Mouse (Mus musculus): ENCODE results near the gene Snph. TPM values are rescaled to one million over a fixed set of nuclear protein-coding genes. Genes with fewer than 3 reads are reported as not detected.
A peak's percentile ranks its signal among the peaks of the same experiment; 100 is the strongest.
"Not testable (repeated sequence)": the region's sequence is repeated elsewhere in the genome, so short reads cannot be mapped to it uniquely, and the experiment has no call there.

The Snph gene
- total and polyA plus RNA-seq, 2 experiments from 2014 or later, result 24.5 to 90.5 TPM

GRCm38 (mm10) chr2:151628011-151628410 is 4.4 kb downstream of the Snph start:
- Histone ChIP-seq H3K4me1 (ENCODE audit: insufficient read depth, low read length) (peaks cover 8% of the 10 kb centered on the region; the same call in 1 of the 2 replicates), H3K27ac (no peak overlapping the region), H3K9me3 (ENCODE audit: low read length) (no peaks in the 10 kb centered on the region), H3K9ac (replicated peaks; ENCODE audit: low read length) (no peak overlapping the region), H3K27me3 (ENCODE audit: insufficient read depth, low read length) (no peaks in the 10 kb centered on the region), H3K36me3 (ENCODE audit: insufficient read depth, low read length) (no peaks in the 10 kb centered on the region), H3K4me2 (ENCODE audit: low read depth, low read length) (no peak overlapping the region), H3K4me3 (ENCODE audit: low read length) (no peak overlapping the region)
- no peak for ATAC-seq
- 73% methylated on average over 3 of the region's 3 CpGs for WGBS
- TF ChIP-seq CTCF (IDR thresholded peaks at IDR 0.05; ENCODE audit: low read depth), result no peak
- no peak for DNase-seq (ENCODE audit: low spot score)

DNA sequence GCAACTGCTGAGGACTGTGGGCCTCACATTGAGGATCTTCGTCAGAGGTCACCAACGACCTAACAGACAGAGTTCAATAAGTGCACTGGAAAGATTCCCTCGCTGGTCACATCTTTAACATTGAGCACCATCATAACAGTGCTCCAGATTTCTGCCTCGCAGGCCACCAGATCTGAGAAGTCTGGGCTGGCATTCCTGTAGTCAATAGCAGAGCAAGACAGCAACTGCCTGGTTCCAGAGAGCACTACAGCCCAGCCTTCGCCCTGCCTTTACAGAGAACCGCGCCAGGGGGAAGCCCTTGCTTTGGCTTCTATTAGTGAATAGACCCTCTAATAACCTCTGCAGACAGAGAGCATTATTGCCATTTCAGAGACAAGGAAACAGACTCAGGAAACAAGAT is 6.1 kb downstream of the Snph start:
- Histone ChIP-seq H3K9me3 (ENCODE audit: low read length) (no peaks in the 10 kb centered on the region), H3K27ac (no peak overlapping the region), H3K36me3 (ENCODE audit: insufficient read depth, low read length) (0 out of 2 replicates have a peak, but pooled peaks cover 4% of the 10 kb centered on the region), H3K4me3 (ENCODE audit: low read length) (no peak overlapping the region), H3K9ac (replicated peaks; ENCODE audit: low read length) (no peak overlapping the region), H3K4me2 (ENCODE audit: low read depth, low read length) (no peak overlapping the region), H3K4me1 (ENCODE audit: insufficient read depth, low read length) (peaks cover 5% of the 10 kb centered on the region; the same call in 1 of the 2 replicates), H3K27me3 (ENCODE audit: insufficient read depth, low read length) (no peaks in the 10 kb centered on the region)
- DNase-seq (ENCODE audit: low spot score) (no peak), ATAC-seq (no peak)
- 89% methylated on average over 7 of the region's 7 CpGs for WGBS
- no peak for TF ChIP-seq CTCF (IDR thresholded peaks at IDR 0.05; ENCODE audit: low read depth)

- WGBS, result 84% methylated on average over 3 of the region's 3 CpGs
These were observed 8.6 kb downstream of the Snph start for GRCm38 (mm10) chr2:151623776-151624175.

GRCm38 (mm10) chr2:151616551-151617329 is 15.7 kb downstream of the Snph start:
- H3K9me3 ChIP-seq (ENCODE audit: low read length), result no peaks in the 10 kb centered on the region
- H3K27me3 ChIP-seq (ENCODE audit: insufficient read depth, low read length), result no peaks in the 10 kb centered on the region
- no peaks in the 10 kb centered on the region for H3K4me1 ChIP-seq (ENCODE audit: insufficient read depth, low read length)
- no peak for ATAC-seq
- TF ChIP-seq CTCF (IDR thresholded peaks at IDR 0.05; ENCODE audit: low read depth), result no peak
- H3K27ac ChIP-seq, result no peak overlapping the region
- H3K4me2 ChIP-seq (ENCODE audit: low read depth, low read length), result no peak overlapping the region
- WGBS, result 75% methylated on average over 6 of the region's 6 CpGs
- H3K4me3 ChIP-seq (ENCODE audit: low read length), result no peak overlapping the region
- no peaks in the 10 kb centered on the region for H3K36me3 ChIP-seq (ENCODE audit: insufficient read depth, low read length)
- H3K9ac ChIP-seq (replicated peaks; ENCODE audit: low read length), result no peak overlapping the region
- no peak for DNase-seq (ENCODE audit: low spot score)

More at GRCm38 (mm10) chr2:151623776-151624175, 8.6 kb downstream of the Snph start:
- no peak overlapping the region for H3K27ac ChIP-seq
- no peak overlapping the region for H3K9ac ChIP-seq (replicated peaks; ENCODE audit: low read length)
- H3K4me2 ChIP-seq (ENCODE audit: low read depth, low read length), result no peak overlapping the region
- no peaks in the 10 kb centered on the region for H3K4me1 ChIP-seq (ENCODE audit: insufficient read depth, low read length)
- ATAC-seq (0 out of 2 replicates have a peak, but pooled peaks have one; percentile 25), DNase-seq (ENCODE audit: low spot score) (no peak)
- no peak overlapping the region for H3K4me3 ChIP-seq (ENCODE audit: low read length)
- no peaks in the 10 kb centered on the region for H3K27me3 ChIP-seq (ENCODE audit: insufficient read depth, low read length)
- no peak for TF ChIP-seq CTCF (IDR thresholded peaks at IDR 0.05; ENCODE audit: low read depth)
- H3K36me3 ChIP-seq (ENCODE audit: insufficient read depth, low read length), result 0 out of 2 replicates have a peak, but pooled peaks cover 4% of the 10 kb centered on the region
- H3K9me3 ChIP-seq (ENCODE audit: low read length), result no peaks in the 10 kb centered on the region

- ATAC-seq, H3K27ac ChIP-seq: not testable (repeated sequence)
- WGBS, result 76% methylated on average over 6 of the region's 8 CpGs
These were observed 16.6 kb downstream of the Snph start for GRCm38 (mm10) chr2:151615779-151616178.

GRCm38 (mm10) chr2:151609974-151610373 is 22.4 kb downstream of the Snph start:
- Histone ChIP-seq H3K4me1 (ENCODE audit: insufficient read depth, low read length) (0 out of 2 replicates have a peak, but pooled peaks cover 5% of the 10 kb centered on the region), H3K27me3 (ENCODE audit: insufficient read depth, low read length) (no peaks in the 10 kb centered on the region), H3K4me2 (ENCODE audit: low read depth, low read length) (no peak overlapping the region), H3K36me3 (ENCODE audit: insufficient read depth, low read length) (no peaks in the 10 kb centered on the region), H3K27ac (no peak overlapping the region), H3K9me3 (ENCODE audit: low read length) (no peaks in the 10 kb centered on the region), H3K4me3 (ENCODE audit: low read length) (no peak overlapping the region), H3K9ac (replicated peaks; ENCODE audit: low read length) (no peak overlapping the region)
- peak; percentile 39 for ATAC-seq
- WGBS, result 17% methylated on average over 3 of the region's 3 CpGs
- no peak for TF ChIP-seq CTCF (IDR thresholded peaks at IDR 0.05; ENCODE audit: low read depth)
- DNase-seq (ENCODE audit: low spot score), result peak; percentile 61

More at GRCm38 (mm10) chr2:151615779-151616178, 16.6 kb downstream of the Snph start:
- not testable (repeated sequence) for H3K4me2 ChIP-seq (ENCODE audit: low read depth, low read length); H3K4me1 ChIP-seq (ENCODE audit: insufficient read depth, low read length); H3K36me3 ChIP-seq (ENCODE audit: insufficient read depth, low read length); H3K9me3 ChIP-seq (ENCODE audit: low read length); H3K9ac ChIP-seq (replicated peaks; ENCODE audit: low read length); DNase-seq (ENCODE audit: low spot score); H3K4me3 ChIP-seq (ENCODE audit: low read length); H3K27me3 ChIP-seq (ENCODE audit: insufficient read depth, low read length)

DNA sequence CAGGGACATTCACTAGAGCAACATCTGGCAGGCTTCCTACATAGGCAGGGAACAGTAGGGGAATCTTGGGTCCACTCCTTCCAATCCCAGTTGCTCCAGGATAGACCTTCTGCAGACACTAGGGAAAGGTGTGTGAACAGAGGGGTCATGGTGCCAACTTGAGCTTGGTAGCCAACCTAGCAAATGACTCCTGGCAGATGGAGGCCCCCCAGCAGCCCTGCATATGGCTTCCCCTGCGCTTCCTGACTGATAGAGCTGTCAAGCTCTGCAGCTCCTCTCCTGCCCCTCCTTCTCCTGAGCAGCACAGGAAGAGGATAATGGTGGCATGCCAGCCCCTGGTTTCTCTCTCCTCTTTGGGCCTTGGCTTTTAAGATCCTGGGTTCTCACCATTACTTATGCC is 24.0 kb downstream of the Snph start:
- Histone ChIP-seq H3K4me1 (ENCODE audit: insufficient read depth, low read length) (peaks cover 15% of the 10 kb centered on the region), H3K9ac (replicated peaks; ENCODE audit: low read length) (no peak overlapping the region), H3K27ac (no peak overlapping the region), H3K4me3 (ENCODE audit: low read length) (no peak overlapping the region), H3K4me2 (ENCODE audit: low read depth, low read length) (no peak overlapping the region), H3K27me3 (ENCODE audit: insufficient read depth, low read length) (no peaks in the 10 kb centered on the region), H3K9me3 (ENCODE audit: low read length) (no peaks in the 10 kb centered on the region), H3K36me3 (ENCODE audit: insufficient read depth, low read length) (no peaks in the 10 kb centered on the region)
- WGBS, result 46% methylated on average over 1 of the region's 1 CpGs
- DNase-seq (ENCODE audit: low spot score) (no peak), ATAC-seq (no peak)
- TF ChIP-seq CTCF (IDR thresholded peaks at IDR 0.05; ENCODE audit: low read depth), result no peak

All from hindbrain, postnatal 0 days (tissue).